Mouse (Mus musculus) olfactory bulb, adult 2 months (tissue): ENCODE results near the gene Mb21d2.

Experiments used
- CTCF ChIP-seq: fragments of 200-500 bp; IDR thresholded peaks from 2 replicates; pipeline ENCODE4 v1.5.1; 2012; ENCODE audit warnings: low read depth, mild to moderate bottlenecking, low read length, moderate library complexity; ENCODE audit not compliant: insufficient read depth
- POLR2A ChIP-seq: fragments of 200-500 bp; IDR thresholded peaks from 2 replicates; pipeline ENCODE4 v1.6.1; 2012; ENCODE audit warnings: mild to moderate bottlenecking, low read depth, low read length, moderate library complexity; ENCODE audit not compliant: insufficient read depth

DNA sequence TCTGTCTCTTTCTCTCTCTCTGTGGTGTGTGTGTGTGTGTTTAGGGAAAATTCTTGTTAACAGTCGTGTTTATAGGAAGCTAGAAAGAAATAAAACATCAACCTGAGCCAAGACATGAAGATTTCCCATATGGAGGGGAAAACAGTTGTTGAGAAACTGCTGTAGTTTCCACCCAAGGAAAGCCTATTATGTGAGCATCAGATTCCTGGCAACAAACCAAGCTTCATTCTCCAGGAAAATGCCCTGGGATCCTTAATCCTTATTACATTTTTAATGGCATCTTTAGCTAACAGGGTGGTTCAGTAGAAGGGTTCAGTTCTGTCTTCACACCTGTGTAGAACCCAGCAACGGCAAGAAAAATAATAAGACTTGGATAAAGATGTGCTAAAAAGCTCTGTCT lies 36.8 kb upstream of the Mb21d2 start:
- no peak for TF ChIP-seq POLR2A
- TF ChIP-seq CTCF = no peak
